Mouse (Mus musculus): Measurements from ENCODE around the gene Plxdc1.

GRCm38 (mm10) chr11:98021565-98022252 is 35.5 kb upstream of the Plxdc1 start:
- TF ChIP-seq POLR2A (IDR thresholded peaks at IDR 0.05; ENCODE audit: insufficient read depth, low read depth, low read length) (no peak), CTCF (IDR thresholded peaks at IDR 0.05; ENCODE audit: insufficient read depth, low read depth, low read length) (no peak)
